Comparison of ENCODE assay signal across 31 mouse cellular contexts in genomic region chr3:64306799-64307198, GRCm38 (mm10). TPM values are rescaled to one million over a fixed set of nuclear protein-coding genes. Genes with fewer than 3 reads are reported as not detected.
DNase-seq lines count a peak whose midpoint lies in the region; ATAC-seq and TF ChIP-seq lines count a peak whose summit lies in the region.
"Had no signal": no experiment of that assay in that cellular context is flagged by ENCODE, and none has a peak within 500 bp of the region (broad histone marks: within the 10 kb centered on the region; RNA-seq: fewer than 3 reads in every experiment).

No protein-coding gene starts in this region.

- no peaks in the 10 kb centered on the region for H3K27me3 ChIP-seq in hindbrain, postnatal 0 days (ENCODE audit: insufficient read depth, low read length)
- no peaks in the 10 kb centered on the region for H3K27me3 ChIP-seq in hindbrain, embryonic 13.5 days
- no peaks in the 10 kb centered on the region for H3K27me3 ChIP-seq in lung, embryonic 14.5 days (ENCODE audit: insufficient read depth, low read length)
- H3K27me3 ChIP-seq: heart, embryonic 12.5 days; limb, embryonic 15.5 days; lung, embryonic 15.5 days had no signal

- no peak overlapping the region for H3K9ac ChIP-seq in hindbrain, postnatal 0 days (replicated peaks; ENCODE audit: low read length)
- H3K9ac ChIP-seq in hindbrain, embryonic 13.5 days, result no peak overlapping the region
- H3K9ac ChIP-seq in lung, embryonic 14.5 days, result no peak overlapping the region
- H3K9ac ChIP-seq: heart, embryonic 12.5 days; limb, embryonic 15.5 days; liver, embryonic 14.5 days; lung, embryonic 15.5 days had no signal

- H3K36me3 ChIP-seq in hindbrain, postnatal 0 days (ENCODE audit: insufficient read depth, low read length), result no peaks in the 10 kb centered on the region
- no peaks in the 10 kb centered on the region for H3K36me3 ChIP-seq in hindbrain, embryonic 13.5 days
- no peaks in the 10 kb centered on the region for H3K36me3 ChIP-seq in lung, embryonic 14.5 days (ENCODE audit: insufficient read depth)
- H3K36me3 ChIP-seq: embryonic facial prominence, embryonic 10.5 days; heart, embryonic 12.5 days; limb, embryonic 15.5 days; lung, embryonic 15.5 days had no signal

- H3K4me2 ChIP-seq in hindbrain, postnatal 0 days (ENCODE audit: low read depth, low read length), result no peak overlapping the region
- no peak overlapping the region for H3K4me2 ChIP-seq in hindbrain, embryonic 13.5 days
- H3K4me2 ChIP-seq in lung, embryonic 14.5 days, result no peak overlapping the region
- H3K4me2 ChIP-seq: heart, embryonic 12.5 days; limb, embryonic 15.5 days; lung, embryonic 15.5 days had no signal

- ATAC-seq in hindbrain, postnatal 0 days, result no peak
- ATAC-seq in hindbrain, embryonic 13.5 days (ENCODE audit: low FRiP score), result no peak
- ATAC-seq in lung, embryonic 14.5 days (ENCODE audit: insufficient read depth), result no peak

- no peaks in the 10 kb centered on the region for H3K4me1 ChIP-seq in hindbrain, postnatal 0 days (ENCODE audit: insufficient read depth, low read length)
- H3K4me1 ChIP-seq in hindbrain, embryonic 13.5 days (replicated peaks), result no peaks in the 10 kb centered on the region
- H3K4me1 ChIP-seq in lung, embryonic 14.5 days (ENCODE audit: insufficient read depth), result no peaks in the 10 kb centered on the region
- H3K4me1 ChIP-seq: embryonic facial prominence, embryonic 10.5 days; heart, embryonic 12.5 days; limb, embryonic 15.5 days; lung, embryonic 15.5 days had no signal

- peak; percentile 41 for TF ChIP-seq CTCF in hindbrain, postnatal 0 days (IDR thresholded peaks at IDR 0.05; ENCODE audit: low read depth)
- TF ChIP-seq CTCF in lung, embryonic 14.5 days (IDR thresholded peaks at IDR 0.05; ENCODE audit: low read depth), result no peak

- H3K9me3 ChIP-seq in hindbrain, postnatal 0 days (ENCODE audit: low read length), result no peaks in the 10 kb centered on the region
- H3K9me3 ChIP-seq in hindbrain, embryonic 13.5 days, result no peaks in the 10 kb centered on the region
- H3K9me3 ChIP-seq in lung, embryonic 14.5 days (ENCODE audit: low read depth, low read length), result no peaks in the 10 kb centered on the region
- H3K9me3 ChIP-seq: embryonic facial prominence, embryonic 10.5 days; heart, embryonic 12.5 days; limb, embryonic 15.5 days; lung, embryonic 15.5 days had no signal

- DNase-seq in cerebellum, postnatal 10 days, result peak; percentile 2 to 13
- no peak for DNase-seq in cerebellum, adult 8-10 months
- peak; percentile 12 for DNase-seq in hindbrain, postnatal 0 days (ENCODE audit: low spot score)
- DNase-seq in lung, embryonic 14.5 days, result peak; percentile 1
- no peak for DNase-seq in lung, postnatal 36 days
- DNase-seq in brain, adult 2 months (ENCODE audit: low read depth, low spot score), result peak; percentile 12
- DNase-seq in MN1 (ENCODE audit: low spot score), result no peak
- DNase-seq: adrenal gland, adult 8-10 months; cerebellum, adult 2 months; heart, postnatal 14 days; kidney, adult 2 months; kidney, postnatal 10 days; layer of hippocampus, postnatal 36 days; left cerebral cortex, postnatal 4 days; lung, postnatal 4 days; right cerebral cortex, postnatal 14 days had no signal

- H3K27ac ChIP-seq in hindbrain, postnatal 0 days, result no peak overlapping the region
- H3K27ac ChIP-seq in hindbrain, embryonic 13.5 days, result no peak overlapping the region
- H3K27ac ChIP-seq in lung, embryonic 14.5 days (ENCODE audit: low read depth), result no peak overlapping the region
- H3K27ac ChIP-seq: embryonic facial prominence, embryonic 10.5 days; limb, embryonic 15.5 days; liver, embryonic 14.5 days; lung, embryonic 15.5 days had no signal

- H3K4me3 ChIP-seq in hindbrain, postnatal 0 days (ENCODE audit: low read length), result no peak overlapping the region
- no peak overlapping the region for H3K4me3 ChIP-seq in hindbrain, embryonic 13.5 days
- no peak overlapping the region for H3K4me3 ChIP-seq in lung, embryonic 14.5 days (ENCODE audit: low read depth, low read length)
- H3K4me3 ChIP-seq: embryonic facial prominence, embryonic 10.5 days; heart, embryonic 12.5 days; limb, embryonic 15.5 days; lung, embryonic 15.5 days had no signal

RNA-seq across cellular contexts. Expression of gene Vmn2r3, which starts 17.3 kb away (rescaled TPM):
- not detected in 2 replicates for total RNA-seq in hindbrain, postnatal 0 days (2014; rRNA removed)
- not detected in 2 replicates for polyA plus RNA-seq in hindbrain, postnatal 0 days (2015; fragmentation: Nextera tagmentation; extraction: Ambion mirVana)
- not detected in 2 replicates for polyA plus RNA-seq in hindbrain, embryonic 13.5 days (2015; fragmentation: Nextera tagmentation; extraction: Ambion mirVana)
- not detected in 2 replicates for polyA plus RNA-seq in lung, embryonic 14.5 days (2014; fragmentation: Nextera tagmentation; extraction: Ambion mirVana)
- total RNA-seq: adrenal gland, adult 8-10 months; common myeloid progenitor, adult 5-6 weeks; gastrocnemius, adult 8-10 months; heart, postnatal 14 days; layer of hippocampus, adult 8-10 months; layer of hippocampus, postnatal 36 days; left cerebral cortex, postnatal 4 days; megakaryocyte-erythroid progenitor cell, adult 5-6 weeks; neutrophil, adult 5-6 weeks had no signal
- polyA plus RNA-seq: cerebellum, adult 2 months; embryonic facial prominence, embryonic 10.5 days; gonadal fat pad, adult 2 months; heart, embryonic 12.5 days; hindbrain, embryonic 11.5 days; kidney, adult 2 months; limb, embryonic 15.5 days; liver, embryonic 14.5 days; lung, embryonic 15.5 days; testis, adult 2 months; urinary bladder, adult 2 months had no signal

Comparison
In these comparisons a context has a peak if more than half of its experiments do, and no peak if none do; other contexts are left out.
1. DNase-seq: peak in cerebellum, postnatal 10 days (2 of 2), hindbrain, postnatal 0 days (single experiment), lung, embryonic 14.5 days (single experiment) and brain, adult 2 months (single experiment); none in cerebellum, adult 8-10 months (single experiment), lung, postnatal 36 days (single experiment) and MN1 (single experiment).